Mouse (Mus musculus) MEL (cell line): Measurements from ENCODE around the gene Ddx5. TPM values are rescaled to one million over a fixed set of nuclear protein-coding genes. Genes with fewer than 3 reads are reported as not detected.

Experiments
- DNase-seq: peaks from one replicate; pipeline ENCODE4 v3.0.0; 2011; ENCODE audit warnings: low read depth, low spot score
- H3K27ac ChIP-seq: 2 replicates; pipeline ENCODE4 v1.5.1; 2012; ENCODE audit warnings: low read depth, mild to moderate bottlenecking, control low read depth, low read length, moderate library complexity; ENCODE audit not compliant: control insufficient read depth
- H3K27me3 ChIP-seq, 2 experiments: fragments of 150-350 bp in 1 of 2; sonication (generic) in 1 of 2; 2 replicates each; pipeline ENCODE4 v1.6.1; 2012; ENCODE audit warnings: low read length in 2 of 2, mild to moderate bottlenecking in 2 of 2, improper control_type of control experiment in 1 of 2, moderate library complexity in 1 of 2; ENCODE audit not compliant: insufficient read depth in 2 of 2, control insufficient read depth in 1 of 2
- H3K36me3 ChIP-seq, 2 experiments: 2 replicates each; pipeline ENCODE4 v1.6.1; 2012 to 2014; ENCODE audit warnings: low read length in 2 of 2, improper control_type of control experiment in 1 of 2, inconsistent platforms in 1 of 2, mild to moderate bottlenecking in 1 of 2; ENCODE audit not compliant: insufficient read depth in 2 of 2, control insufficient read depth in 1 of 2
- H3K4me1 ChIP-seq, 2 experiments: fragments of 150-350 bp in 1 of 2; sonication (generic) in 1 of 2; 2 replicates each; pipeline ENCODE4 v1.6.1; 2012; ENCODE audit warnings: low read length in 2 of 2, improper control_type of control experiment in 1 of 2, mild to moderate bottlenecking in 1 of 2; ENCODE audit not compliant: insufficient read depth in 2 of 2, control insufficient read depth in 1 of 2
- H3K4me3 ChIP-seq, 2 experiments: fragments of 150-350 bp in 1 of 2; sonication (generic) in 1 of 2; 2 replicates each; pipeline ENCODE4 v1.5.1; 2012; ENCODE audit warnings: low read depth in 2 of 2, low read length in 2 of 2, mild to moderate bottlenecking in 2 of 2, moderate library complexity in 2 of 2, control low read depth in 1 of 2, improper control_type of control experiment in 1 of 2; ENCODE audit not compliant: control insufficient read depth in 1 of 2, insufficient read depth in 1 of 2
- H3K79me2 ChIP-seq: 2 replicates; pipeline ENCODE4 v1.6.1; 2012; ENCODE audit warnings: mild to moderate bottlenecking, low read length, moderate library complexity; ENCODE audit not compliant: control insufficient read depth, poor library complexity, insufficient read depth
- H3K9ac ChIP-seq: 2 replicates; pipeline ENCODE4 v1.6.1; 2012; ENCODE audit warnings: low read depth, mild to moderate bottlenecking, control low read depth, low read length, moderate library complexity; ENCODE audit not compliant: control insufficient read depth, poor library complexity, severe bottlenecking
- H3K9me3 ChIP-seq: fragments of 150-350 bp; sonication (generic); replicated peaks from 2 replicates; pipeline ENCODE4 v1.6.1; 2012; ENCODE audit warnings: mild to moderate bottlenecking, low read length, improper control_type of control experiment, moderate library complexity; ENCODE audit not compliant: insufficient read depth
- CTCF ChIP-seq, 3 experiments: IDR thresholded peaks in 2 of 3; conservative IDR thresholded peaks in 1 of 3; 2 replicates each; pipeline ENCODE4 v1.5.1; 2011 to 2012; ENCODE audit warnings: low read length in 3 of 3, low read depth in 2 of 3, mild to moderate bottlenecking in 2 of 3, improper control_type of control experiment in 1 of 3, inconsistent platforms in 1 of 3, mixed read lengths in 1 of 3, moderate library complexity in 1 of 3; ENCODE audit not compliant: control insufficient read depth in 1 of 3, insufficient read depth in 1 of 3, poor library complexity in 1 of 3, severe bottlenecking in 1 of 3
- E2F4 ChIP-seq: IDR thresholded peaks from 2 replicates; pipeline ENCODE4 v1.6.1; 2011; ENCODE audit warnings: low read depth, low read length, improper control_type of control experiment, borderline replicate concordance
- ELF1 ChIP-seq: IDR thresholded peaks from 2 replicates; pipeline ENCODE4 v1.6.1; 2014; ENCODE audit warnings: low read depth, mild to moderate bottlenecking, inconsistent platforms, low read length, improper control_type of control experiment, moderate library complexity
- EP300 ChIP-seq, 2 experiments: IDR thresholded peaks; 2 replicates each; pipeline ENCODE4 v1.6.1; 2011; ENCODE audit warnings: improper control_type of control experiment in 2 of 2, low read length in 2 of 2, low read depth in 1 of 2, mild to moderate bottlenecking in 1 of 2
- ETS1 ChIP-seq: IDR thresholded peaks from 2 replicates; pipeline ENCODE4 v1.6.1; 2012; ENCODE audit warnings: low read depth, mild to moderate bottlenecking, inconsistent platforms, low read length, improper control_type of control experiment, moderate library complexity
- GABPA ChIP-seq: IDR thresholded peaks from 2 replicates; pipeline ENCODE4 v1.6.1; 2012; ENCODE audit warnings: low read depth, mild to moderate bottlenecking, inconsistent platforms, low read length, improper control_type of control experiment, moderate library complexity
- JUND ChIP-seq: IDR thresholded peaks from 2 replicates; pipeline ENCODE4 v1.6.1; 2011; ENCODE audit warnings: low read depth, mild to moderate bottlenecking, improper control_type of control experiment, low read length
- KAT2A ChIP-seq: conservative IDR thresholded peaks from 2 replicates; pipeline ENCODE4 v1.6.1; 2012; ENCODE audit warnings: low read depth, low read length, improper control_type of control experiment, inconsistent platforms
- MXI1 ChIP-seq: IDR thresholded peaks from 2 replicates; pipeline ENCODE4 v1.6.1; 2011; ENCODE audit warnings: mild to moderate bottlenecking, low read depth, low read length, improper control_type of control experiment
- MYB ChIP-seq: IDR thresholded peaks from 2 replicates; pipeline ENCODE4 v1.6.1; 2011; ENCODE audit warnings: mild to moderate bottlenecking, low read depth, low read length, improper control_type of control experiment
- MYC ChIP-seq: IDR thresholded peaks from 2 replicates; pipeline ENCODE4 v1.6.1; 2011; ENCODE audit warnings: low read depth, mild to moderate bottlenecking, low read length, improper control_type of control experiment, moderate library complexity
- NELFE ChIP-seq: IDR thresholded peaks from 2 replicates; pipeline ENCODE4 v1.6.1; 2011; ENCODE audit warnings: low read depth, low read length, improper control_type of control experiment
- NRF1 ChIP-seq: IDR thresholded peaks from 2 replicates; pipeline ENCODE4 v1.6.1; 2014; ENCODE audit warnings: low read depth, mild to moderate bottlenecking, inconsistent platforms, low read length, improper control_type of control experiment, moderate library complexity; ENCODE audit not compliant: poor library complexity, insufficient read depth, severe bottlenecking
- POLR2A ChIP-seq, 2 experiments: IDR thresholded peaks; 2 replicates each; pipeline ENCODE4 v1.6.1; 2011 to 2012; ENCODE audit warnings: low read length in 2 of 2, mild to moderate bottlenecking in 2 of 2, control low read depth in 1 of 2, improper control_type of control experiment in 1 of 2, low read depth in 1 of 2, moderate library complexity in 1 of 2; ENCODE audit not compliant: control insufficient read depth in 1 of 2, insufficient read depth in 1 of 2, poor library complexity in 1 of 2
- RAD21 ChIP-seq: IDR thresholded peaks from 2 replicates; pipeline ENCODE4 v1.6.1; 2011; ENCODE audit warnings: mild to moderate bottlenecking, low read depth, low read length, improper control_type of control experiment
- RCOR1 ChIP-seq: IDR thresholded peaks from 2 replicates; pipeline ENCODE4 v1.6.1; 2012; ENCODE audit warnings: low read depth, mild to moderate bottlenecking, inconsistent platforms, low read length, improper control_type of control experiment
- SIN3A ChIP-seq: IDR thresholded peaks from 2 replicates; pipeline ENCODE4 v1.6.1; 2012; ENCODE audit warnings: low read length, improper control_type of control experiment, inconsistent platforms
- SMC3 ChIP-seq: IDR thresholded peaks from 2 replicates; pipeline ENCODE4 v1.6.1; 2011; ENCODE audit warnings: low read depth, low read length, improper control_type of control experiment
- TAL1 ChIP-seq: IDR thresholded peaks from 2 replicates; pipeline ENCODE4 v1.6.1; 2012; ENCODE audit warnings: mild to moderate bottlenecking, inconsistent platforms, low read length, moderate library complexity, mixed read lengths
- TBP ChIP-seq: IDR thresholded peaks from 2 replicates; pipeline ENCODE4 v1.8.0; 2011; ENCODE audit warnings: low read depth, low read length, improper control_type of control experiment
- USF2 ChIP-seq, 2 experiments: IDR thresholded peaks; 2 replicates each; pipeline ENCODE4 v1.6.1; 2011 to 2012; ENCODE audit warnings: improper control_type of control experiment in 2 of 2, low read length in 2 of 2, borderline replicate concordance in 1 of 2, inconsistent platforms in 1 of 2, low read depth in 1 of 2, mild to moderate bottlenecking in 1 of 2; ENCODE audit not compliant: insufficient read depth in 1 of 2
- ZC3H11A ChIP-seq: IDR thresholded peaks from 2 replicates; pipeline ENCODE4 v1.6.1; 2012; ENCODE audit warnings: low read depth, mild to moderate bottlenecking, inconsistent platforms, low read length, improper control_type of control experiment
- ZKSCAN1 ChIP-seq: IDR thresholded peaks from 2 replicates; pipeline ENCODE4 v1.6.1; 2012; ENCODE audit warnings: low read depth, mild to moderate bottlenecking, inconsistent platforms, low read length, improper control_type of control experiment, moderate library complexity
- ZMIZ1 ChIP-seq: IDR thresholded peaks from 2 replicates; pipeline ENCODE4 v1.6.1; 2012; ENCODE audit warnings: low read depth, mild to moderate bottlenecking, inconsistent platforms, low read length, improper control_type of control experiment, moderate library complexity
- ZNF384 ChIP-seq: IDR thresholded peaks from 2 replicates; pipeline ENCODE4 v1.6.1; 2012; ENCODE audit warnings: low read depth, mild to moderate bottlenecking, inconsistent platforms, low read length, improper control_type of control experiment
- polyA plus RNA-seq, 2 experiments: library from polyadenylated mRNA; stranded (reverse) in 1 of 2; unstranded in 1 of 2; fragments of >175 nt in 1 of 2; fragments of >200 nt in 1 of 2; gene quantifications; 2 replicates each; pipeline versions ENCODE4 v1.2.1 to v1.2.4; 2012; ENCODE audit warnings: low replicate concordance in 2 of 2, low read depth in 1 of 2; ENCODE audit not compliant: insufficient read length in 2 of 2, insufficient read depth in 1 of 2, missing spikeins in 1 of 2
- total RNA-seq: library from RNA; depleted of rRNA; stranded (reverse); fragments of 300-350 nt; gene quantifications from 2 replicates; pipeline ENCODE4 v1.2.3, GENCODE M21; 2012

Ddx5 gene
- total and polyA plus RNA-seq, 3 experiments: 338 to 3,269 (median 748) TPM

- no peaks in the 10 kb centered on the region for H3K36me3 ChIP-seq
- DNase-seq: peak; percentile 69
- H3K27me3 ChIP-seq: no peaks in the 10 kb centered on the region
- no peak overlapping the region for H3K27ac ChIP-seq
- no peak overlapping the region for H3K4me3 ChIP-seq
- no peaks in the 10 kb centered on the region for H3K9me3 ChIP-seq
- no peaks in the 10 kb centered on the region for H3K4me1 ChIP-seq
- no peak for TF ChIP-seq TBP
- no peak for TF ChIP-seq EP300 (IDR thresholded peaks at IDR 0.05; ENCODE audit: low read depth in 1 of 2, low read length in 2 of 2)
- TF ChIP-seq CTCF (IDR thresholded peaks at IDR 0.05 in 2 of 3, conservative IDR thresholded peaks at IDR 0.05 in 1 of 3; ENCODE audit: control insufficient read depth in 1 of 3, insufficient read depth in 1 of 3, low read depth in 2 of 3, low read length in 3 of 3, poor library complexity in 1 of 3, severe bottlenecking in 1 of 3): peak; percentile 60 to 80 (median 62)
- peak; percentile 89 for TF ChIP-seq SMC3
- TF ChIP-seq NELFE: no peak
- TF ChIP-seq ZC3H11A: peak; percentile 92
- 0 out of 2 replicates have a peak, but pooled peaks have one; percentile 26 for TF ChIP-seq ZNF384
- TF ChIP-seq MYC: peak; percentile 75
- TF ChIP-seq RAD21: peak; percentile 84
- no peak overlapping the region for H3K9ac ChIP-seq
- no peaks in the 10 kb centered on the region for H3K79me2 ChIP-seq
Observed at GRCm38 (mm10) chr11:106744949-106745348, 44.0 kb downstream of the Ddx5 start.

- peak; percentile 77 for DNase-seq
- Histone ChIP-seq H3K27me3 (no peaks in the 10 kb centered on the region), H3K79me2 (no peaks in the 10 kb centered on the region), H3K4me1 (no peaks in the 10 kb centered on the region), H3K27ac (no peak overlapping the region), H3K36me3 (no peaks in the 10 kb centered on the region), H3K4me3 (no peak overlapping the region), H3K9me3 (no peaks in the 10 kb centered on the region), H3K9ac (no peak overlapping the region)
- TF ChIP-seq USF2 (IDR thresholded peaks at IDR 0.05; ENCODE audit: borderline replicate concordance in 1 of 2, insufficient read depth in 1 of 2, low read depth in 1 of 2, low read length in 2 of 2) (no peak), RCOR1 (peak; percentile 28; the same call in 1 of the 2 replicates), ETS1 (no peak), TBP (no peak), TAL1 (no peak), EP300 (IDR thresholded peaks at IDR 0.05; ENCODE audit: low read depth in 1 of 2, low read length in 2 of 2) (no peak), MXI1 (no peak), ZMIZ1 (no peak), ZC3H11A (peak; percentile 99), POLR2A (IDR thresholded peaks at IDR 0.05; ENCODE audit: control insufficient read depth in 1 of 2, insufficient read depth in 1 of 2, low read depth in 1 of 2, low read length in 2 of 2, poor library complexity in 1 of 2) (no peak), NRF1 (no peak), KAT2A (no peak), CTCF (IDR thresholded peaks at IDR 0.05 in 2 of 3, conservative IDR thresholded peaks at IDR 0.05 in 1 of 3; ENCODE audit: control insufficient read depth in 1 of 3, insufficient read depth in 1 of 3, low read depth in 2 of 3, low read length in 3 of 3, poor library complexity in 1 of 3, severe bottlenecking in 1 of 3) (peak in 2 of 3 experiments; percentile 45 to 93; a peak in 4 of 6 replicates), GABPA (no peak), ELF1 (no peak), SIN3A (peak; percentile 45; the same call in 1 of the 2 replicates), MYB (no peak), RAD21 (peak; percentile 98), JUND (peak; percentile 84), ZNF384 (peak; percentile 75), ZKSCAN1 (no peak), E2F4 (no peak), SMC3 (peak; percentile 96)
Observed at GRCm38 (mm10) chr11:106742388-106742841, 46.6 kb downstream of the Ddx5 start.
